Mouse (Mus musculus) cortical plate, adult 2 months (tissue): ENCODE measurements around the gene Slc15a2. TPM values are rescaled to one million over a fixed set of nuclear protein-coding genes. Genes with fewer than 3 reads are reported as not detected.

Experiments used
- H3K27ac ChIP-seq: fragments of 200-500 bp; 2 replicates; pipeline ENCODE4 v1.5.1; 2012; ENCODE audit warnings: low read length, control low read depth, inconsistent platforms; ENCODE audit not compliant: insufficient read depth
- H3K4me1 ChIP-seq: fragments of 200-500 bp; 2 replicates; pipeline ENCODE4 v1.6.1; 2011; ENCODE audit warnings: low read length; ENCODE audit not compliant: control insufficient read depth, insufficient read depth
- H3K4me3 ChIP-seq: fragments of 200-500 bp; 2 replicates; pipeline ENCODE4 v1.5.1; 2011; ENCODE audit warnings: mild to moderate bottlenecking, low read length, control low read depth; ENCODE audit not compliant: insufficient read depth
- CTCF ChIP-seq: fragments of 200-500 bp; IDR thresholded peaks from 2 replicates; pipeline ENCODE4 v1.5.1; 2011; ENCODE audit warnings: mild to moderate bottlenecking, control low read depth, low read length; ENCODE audit not compliant: insufficient read depth; ENCODE audit errors: extremely low read depth
- POLR2A ChIP-seq: fragments of 200-500 bp; IDR thresholded peaks from 2 replicates; pipeline ENCODE4 v1.6.1; 2011; ENCODE audit warnings: mild to moderate bottlenecking, low read length, control low read depth; ENCODE audit not compliant: insufficient read depth; ENCODE audit errors: extremely low read depth
- polyA plus RNA-seq: library from polyadenylated mRNA; depleted of rRNA; stranded (reverse); fragments of >200 nt; gene quantifications from 2 replicates; pipeline ENCODE4 v1.2.3, GENCODE M21; 2012

The Slc15a2 gene
- polyA plus RNA-seq, 1 experiment: 35.9 TPM

GRCm38 (mm10) chr16:36802361-36802760 lies 17.6 kb upstream of the Slc15a2 start:
- H3K4me1 ChIP-seq: no peaks in the 10 kb centered on the region
- no peak overlapping the region for H3K4me3 ChIP-seq
- TF ChIP-seq POLR2A (no peak), CTCF (no peak)
- H3K27ac ChIP-seq: no peak overlapping the region

GRCm38 (mm10) chr16:36798334-36798733 lies 13.6 kb upstream of the Slc15a2 start:
- Histone ChIP-seq H3K4me3 (no peak overlapping the region), H3K27ac (no peak overlapping the region), H3K4me1 (no peaks in the 10 kb centered on the region)
- TF ChIP-seq POLR2A (no peak), CTCF (no peak)

GRCm38 (mm10) chr16:36794976-36795375 lies 10.2 kb upstream of the Slc15a2 start:
- no peak overlapping the region for H3K27ac ChIP-seq
- H3K4me3 ChIP-seq: no peak overlapping the region
- TF ChIP-seq CTCF: no peak
- no peak for TF ChIP-seq POLR2A
- no peaks in the 10 kb centered on the region for H3K4me1 ChIP-seq

GRCm38 (mm10) chr16:36790166-36790565 lies 5.4 kb upstream of the Slc15a2 start:
- Histone ChIP-seq H3K4me3 (no peak overlapping the region), H3K27ac (no peak overlapping the region), H3K4me1 (no peaks in the 10 kb centered on the region; the same call in 1 of the 2 replicates)
- no peak for TF ChIP-seq CTCF

- TF ChIP-seq CTCF (no peak), POLR2A (no peak)
- Histone ChIP-seq H3K4me1 (peaks cover 3% of the 10 kb centered on the region; the same call in 1 of the 2 replicates), H3K27ac (no peak overlapping the region), H3K4me3 (no peak overlapping the region)
Observed at GRCm38 (mm10) chr16:36786466-36786865, 1.7 kb upstream of the Slc15a2 start.

GRCm38 (mm10) chr16:36784146-36784545 lies 616 bp downstream of the Slc15a2 start:
- peak overlapping the region; percentile 47; the same call in 1 of the 2 replicates for H3K27ac ChIP-seq
- no peak for TF ChIP-seq POLR2A
- no peak for TF ChIP-seq CTCF
- peaks cover 3% of the 10 kb centered on the region; the same call in 1 of the 2 replicates for H3K4me1 ChIP-seq
- peak overlapping the region; percentile 32; the same call in 1 of the 2 replicates for H3K4me3 ChIP-seq

GRCm38 (mm10) chr16:36775658-36776057 lies 9.1 kb downstream of the Slc15a2 start:
- no peak for TF ChIP-seq CTCF
- TF ChIP-seq POLR2A: no peak
- H3K4me1 ChIP-seq: no peaks in the 10 kb centered on the region; the same call in 1 of the 2 replicates

GRCm38 (mm10) chr16:36772996-36773395 lies 11.8 kb downstream of the Slc15a2 start:
- Histone ChIP-seq H3K27ac (no peak overlapping the region), H3K4me1 (no peaks in the 10 kb centered on the region; the same call in 1 of the 2 replicates), H3K4me3 (no peak overlapping the region)
- TF ChIP-seq CTCF: no peak
- no peak for TF ChIP-seq POLR2A

More at GRCm38 (mm10) chr16:36775658-36776057, 9.1 kb downstream of the Slc15a2 start:
- no peak overlapping the region for H3K4me3 ChIP-seq
- no peak overlapping the region for H3K27ac ChIP-seq

GRCm38 (mm10) chr16:36771703-36772102 lies 13.1 kb downstream of the Slc15a2 start:
- H3K4me1 ChIP-seq: no peaks in the 10 kb centered on the region; the same call in 1 of the 2 replicates
- no peak overlapping the region for H3K4me3 ChIP-seq
- no peak overlapping the region for H3K27ac ChIP-seq
- TF ChIP-seq POLR2A: no peak
- no peak for TF ChIP-seq CTCF

- no peaks in the 10 kb centered on the region; the same call in 1 of the 2 replicates for H3K4me1 ChIP-seq
- 0 out of 2 replicates have a peak overlapping the region, but pooled peaks have one; percentile 23 for H3K27ac ChIP-seq
- TF ChIP-seq POLR2A: no peak
- no peak for TF ChIP-seq CTCF
- H3K4me3 ChIP-seq: no peak overlapping the region
Observed at GRCm38 (mm10) chr16:36771244-36771643, 13.5 kb downstream of the Slc15a2 start.

GRCm38 (mm10) chr16:36770830-36771229 lies 13.9 kb downstream of the Slc15a2 start:
- no peak overlapping the region for H3K4me3 ChIP-seq
- 0 out of 2 replicates have a peak overlapping the region, but pooled peaks have one; percentile 23 for H3K27ac ChIP-seq
- TF ChIP-seq CTCF (no peak), POLR2A (no peak)
- no peaks in the 10 kb centered on the region; the same call in 1 of the 2 replicates for H3K4me1 ChIP-seq
